Mouse (Mus musculus) thymus, adult 18-20 months (tissue): ENCODE data around the gene Pgm2.
A peak's percentile ranks its signal among the peaks of the same experiment; 100 is the strongest.

Source experiments
- DNase-seq, 2 experiments: peaks; one replicate each; pipeline ENCODE4 v3.0.0; 2022; ENCODE audit warnings: mixed read lengths in 2 of 2

Pgm2 gene

GRCm38 (mm10) chr5:64146384-64147005, 53.7 kb downstream of the Pgm2 start:
- no peak for DNase-seq

- peak in 1 of 2 experiments; percentile 43 for DNase-seq
Observed at GRCm38 (mm10) chr5:64149184-64150127, 56.7 kb downstream of the Pgm2 start.

GRCm38 (mm10) chr5:64153319-64153718, 60.6 kb downstream of the Pgm2 start:
- no peak for DNase-seq

GRCm38 (mm10) chr5:64155861-64156550, 63.3 kb downstream of the Pgm2 start, which contains the start of gene Tbc1d1:
Gene Tbc1d1 (plus strand): TSS chr5:64156305.
- peak in 1 of 2 experiments; percentile 14 for DNase-seq

DNA sequence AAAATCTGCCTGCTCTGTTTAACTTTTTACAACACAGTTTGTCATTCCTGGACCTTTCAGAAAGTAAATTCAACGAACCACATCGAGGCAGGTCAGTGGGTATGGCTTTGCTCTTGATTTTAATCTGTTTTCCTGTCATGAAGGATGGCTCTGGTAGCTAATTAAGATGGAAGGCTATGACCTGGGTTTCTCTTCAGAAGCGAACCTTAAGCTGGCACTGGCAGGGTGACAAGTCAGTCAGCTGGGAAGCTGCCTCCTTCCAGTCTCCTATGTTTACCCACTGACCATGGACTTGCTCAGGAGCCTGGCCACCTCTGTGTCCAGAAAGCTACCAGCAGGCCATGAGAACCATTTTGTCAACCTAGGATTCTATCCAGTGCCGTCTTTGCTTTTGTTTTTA, 63.8 kb downstream of the Pgm2 start:
- no peak for DNase-seq

- DNase-seq: peak; percentile 56 to 67
Observed at GRCm38 (mm10) chr5:64157926-64158325, 65.2 kb downstream of the Pgm2 start.

DNA sequence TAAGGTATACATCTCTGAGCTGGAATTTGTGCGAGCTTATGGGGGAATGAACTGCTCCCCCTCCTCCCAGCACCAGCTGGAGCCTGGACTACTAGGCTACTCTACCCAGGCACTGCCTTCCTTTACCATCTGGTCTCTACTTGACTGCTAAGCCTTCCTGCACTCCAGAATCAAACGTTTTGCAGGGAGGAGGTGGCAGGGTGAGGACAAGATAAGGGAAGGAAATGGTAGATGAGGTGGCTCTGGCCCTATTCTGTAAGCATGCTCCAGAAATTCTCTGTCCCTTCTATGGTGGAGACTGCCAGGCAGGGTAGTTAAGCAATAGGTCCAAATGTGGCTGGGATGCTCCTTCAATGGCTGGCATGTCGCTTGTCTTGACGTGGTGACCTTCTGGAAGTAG, 65.8 kb downstream of the Pgm2 start:
- no peak for DNase-seq

GRCm38 (mm10) chr5:64159065-64159780, 66.5 kb downstream of the Pgm2 start:
- peak in 1 of 2 experiments; percentile 22 for DNase-seq

DNA sequence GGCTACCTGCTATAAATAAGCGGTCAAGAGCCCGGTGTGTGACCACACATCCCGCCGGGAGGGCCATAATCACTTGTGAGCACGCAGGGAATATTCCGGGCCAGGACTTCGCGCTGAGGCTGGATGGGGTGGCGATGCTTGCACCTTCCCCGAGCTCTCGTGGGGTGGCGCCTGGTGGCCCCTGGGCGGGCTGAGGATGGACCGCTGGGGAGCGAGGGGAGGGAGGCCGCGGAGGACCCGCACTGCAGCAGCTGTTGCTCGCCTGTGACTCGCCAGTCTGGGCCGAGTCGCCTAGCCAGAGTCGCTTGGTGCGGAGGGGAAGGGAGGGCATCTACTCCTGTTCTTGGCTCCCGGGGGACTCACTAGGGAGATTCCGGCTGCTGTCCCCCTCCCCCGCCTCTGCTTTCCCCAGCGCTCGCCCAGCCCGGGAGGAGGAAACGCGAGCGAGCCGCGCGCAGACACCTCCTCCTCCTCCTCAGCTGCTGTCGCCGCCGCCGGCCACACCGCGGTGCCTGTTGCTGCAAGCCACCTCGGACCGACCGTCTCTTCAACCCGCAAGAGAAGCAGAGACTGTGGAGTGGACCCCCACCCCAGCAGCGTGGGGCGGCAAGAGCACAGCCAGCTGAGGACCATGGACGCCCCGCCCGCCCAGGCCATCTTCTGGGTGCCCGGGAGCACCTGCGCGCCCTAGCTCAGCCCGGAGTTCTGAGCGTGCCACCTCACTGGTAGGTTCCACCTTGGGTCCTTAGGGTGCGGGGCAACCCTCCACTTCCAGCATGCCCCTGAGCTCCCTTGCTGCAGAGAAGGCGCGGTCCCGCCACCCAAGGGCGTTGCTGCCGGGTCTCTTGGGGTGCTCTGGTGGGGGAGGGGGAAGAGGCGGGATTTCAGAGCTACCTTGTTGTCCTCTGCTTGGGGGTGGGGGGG, 67.3 kb downstream of the Pgm2 start:
- DNase-seq: peak; percentile 51 to 61

DNA sequence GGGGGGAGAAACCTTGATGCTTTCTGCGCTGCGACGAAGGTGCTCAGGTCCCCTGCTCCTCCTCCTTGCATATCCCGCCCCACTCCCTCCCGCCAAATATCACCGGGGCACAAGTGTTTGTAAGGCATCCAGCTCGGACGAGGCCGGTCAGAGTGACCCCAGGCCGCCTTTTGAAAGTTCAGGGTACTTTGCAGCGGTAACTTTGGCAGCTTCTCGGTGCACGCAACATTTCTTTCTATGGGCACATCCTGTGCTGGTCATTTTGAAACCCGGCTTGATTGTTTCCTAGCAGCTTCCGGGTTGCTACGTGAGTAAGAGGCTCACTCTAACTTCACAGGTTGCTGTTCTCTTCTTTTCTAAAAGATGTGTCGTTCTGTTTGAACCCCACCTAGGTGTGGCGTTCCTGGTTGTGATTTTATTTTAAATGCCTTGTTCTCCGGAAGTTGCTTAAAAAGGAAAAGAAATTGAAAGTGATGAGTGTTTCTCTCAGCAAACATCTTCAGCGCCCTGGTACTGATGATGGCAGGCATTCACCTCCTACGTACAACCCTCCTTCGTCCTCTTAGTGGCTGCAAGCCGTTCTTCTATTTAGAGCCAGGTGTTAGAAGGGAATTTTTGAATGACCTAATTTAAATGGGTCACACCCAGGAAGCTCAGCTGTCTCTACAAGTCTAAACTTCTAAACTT, 68.1 kb downstream of the Pgm2 start:
- DNase-seq: peak in 1 of 2 experiments; percentile 24

- DNase-seq: no peak
Observed at GRCm38 (mm10) chr5:64161917-64162316, 69.2 kb downstream of the Pgm2 start.

GRCm38 (mm10) chr5:64162582-64162981, 69.8 kb downstream of the Pgm2 start:
- no peak for DNase-seq

DNA sequence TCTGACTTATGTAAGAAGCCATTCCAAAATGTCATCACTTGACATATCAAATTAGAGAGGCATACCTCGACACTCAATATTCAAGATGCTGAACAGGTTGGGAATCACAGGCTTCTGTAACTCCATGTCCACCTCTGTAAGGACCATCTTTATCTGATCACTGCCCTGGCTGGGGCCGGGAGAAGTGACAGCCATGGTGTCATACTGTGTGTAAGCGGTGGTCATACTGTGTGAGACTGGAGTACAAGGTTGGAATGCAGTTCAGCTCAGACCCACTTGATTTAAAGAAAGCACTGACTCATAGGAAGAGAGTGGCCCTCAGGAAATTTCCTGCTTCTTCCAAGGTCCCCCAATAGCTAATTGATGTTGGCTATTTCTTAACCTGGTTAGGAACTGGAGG, 71.7 kb downstream of the Pgm2 start:
- DNase-seq: no peak

- no peak for DNase-seq
Observed at GRCm38 (mm10) chr5:64165826-64166225, 73.1 kb downstream of the Pgm2 start.

DNA sequence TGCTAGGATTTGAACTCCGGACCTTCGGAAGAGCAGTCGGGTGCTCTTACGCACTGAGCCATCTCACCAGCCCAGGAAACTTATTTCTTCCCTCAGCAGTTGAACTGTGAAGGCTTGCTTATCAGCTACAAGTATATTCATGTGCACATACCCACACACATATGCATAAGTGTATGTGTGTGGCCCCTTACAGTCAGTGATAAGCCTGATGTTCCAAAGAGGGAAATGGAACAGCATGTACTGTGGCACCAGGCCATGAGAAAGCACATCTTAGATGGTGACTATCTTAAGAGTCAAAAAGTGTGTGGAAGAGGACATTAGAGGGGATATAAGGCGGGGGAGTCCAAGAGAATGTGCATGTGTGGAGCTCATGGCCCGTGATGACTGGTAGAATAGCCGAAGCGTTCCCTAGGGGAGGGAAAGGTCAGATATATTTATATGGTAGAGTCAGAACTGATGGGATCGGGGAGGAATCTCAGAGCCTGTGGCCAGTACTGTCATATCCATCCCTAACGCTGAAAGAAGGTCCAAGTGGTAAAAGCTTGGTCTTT, 76.3 kb downstream of the Pgm2 start:
- no peak for DNase-seq

DNA sequence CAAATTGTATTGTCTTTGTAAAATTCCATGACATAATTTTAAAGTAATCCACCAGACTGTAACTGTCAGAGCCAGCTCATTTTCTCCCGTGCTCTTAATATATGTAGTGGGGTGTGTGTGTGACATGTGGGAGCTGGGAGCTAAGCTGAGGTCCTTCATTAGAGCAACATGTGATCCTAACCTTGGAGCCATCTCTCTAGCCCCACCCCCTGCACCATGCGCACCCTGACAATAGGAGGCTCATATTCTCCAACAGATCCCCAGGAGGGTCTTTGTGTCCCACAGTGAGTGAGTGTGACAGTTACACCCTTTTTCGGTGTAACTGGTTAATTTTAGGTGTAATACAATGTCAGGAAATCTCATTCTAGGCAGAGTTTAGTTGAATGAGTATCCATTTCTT, 80.1 kb downstream of the Pgm2 start:
- no peak for DNase-seq

GRCm38 (mm10) chr5:64173302-64173701, 80.6 kb downstream of the Pgm2 start:
- no peak for DNase-seq

GRCm38 (mm10) chr5:64174429-64174935, 81.7 kb downstream of the Pgm2 start:
- DNase-seq: no peak
